Mouse (Mus musculus): ENCODE measurements around the gene Cnp. TPM values are rescaled to one million over a fixed set of nuclear protein-coding genes. Genes with fewer than 3 reads are reported as not detected.

Gene Cnp
- 1.1 and 2.7 TPM in 2 replicates for total RNA-seq (2014; fragmentation: Nextera tagmentation)
- 4.8 and 5.9 TPM in 2 replicates for total RNA-seq (2017)
- polyA plus RNA-seq (2012) = 5.1 and 5.9 TPM in 2 replicates

- Histone ChIP-seq H3K36me3 (replicated peaks) (peaks cover 43% of the 10 kb centered on the region), H3K27me3 (ENCODE audit: insufficient read depth, low read length) (peaks cover 4% of the 10 kb centered on the region; the same call in 1 of the 2 replicates), H3K9me3 (replicated peaks) (no peaks in the 10 kb centered on the region), H3K4me3 (ENCODE audit: low read depth, low read length) (peak within 1 kb of the TSS; percentile 72), H3K4me1 (ENCODE audit: insufficient read depth, low read depth, low read length) (peaks cover 30% of the 10 kb centered on the region)
- ATAC-seq (ENCODE audit: extremely low read depth, insufficient number of reproducible peaks, low FRiP score, poor library complexity, severe bottlenecking) = no peak
- DNase-seq (ENCODE audit: low spot score) = peak; percentile 75
- TF ChIP-seq GATA2 (IDR thresholded peaks at IDR 0.05; ENCODE audit: borderline replicate concordance, low read depth, low read length) (no peak), POLR2AphosphoS5 (IDR thresholded peaks at IDR 0.05; ENCODE audit: insufficient replicate concordance, low read depth, low read length) (no peak), TAL1 (conservative IDR thresholded peaks at IDR 0.05; ENCODE audit: low read depth, low read length) (no peak), CTCF (IDR thresholded peaks at IDR 0.05; ENCODE audit: low read depth, low read length) (no peak), GATA1 (IDR thresholded peaks at IDR 0.05; ENCODE audit: borderline replicate concordance, low read length) (no peak)
Measured at GRCm38 (mm10) chr11:100574708-100575483, at the start of gene Cnp. TSS of gene Cnp (plus strand) at chr11:100574904.

GRCm38 (mm10) chr11:100524987-100525630, 49.6 kb upstream of the Cnp start:
- no peak for TF ChIP-seq CTCF (IDR thresholded peaks at IDR 0.05; ENCODE audit: low read depth, low read length)
- TF ChIP-seq GATA1 (IDR thresholded peaks at IDR 0.05; ENCODE audit: borderline replicate concordance, low read length) = no peak
- ATAC-seq (ENCODE audit: extremely low read depth, insufficient number of reproducible peaks, low FRiP score, poor library complexity, severe bottlenecking) (no peak), DNase-seq (ENCODE audit: low spot score) (no peak)
- H3K9me3 ChIP-seq (replicated peaks) = no peaks in the 10 kb centered on the region
- H3K4me3 ChIP-seq (ENCODE audit: low read depth, low read length) = peak overlapping the region; percentile 10; the same call in 1 of the 2 replicates
- peaks cover 63% of the 10 kb centered on the region for H3K36me3 ChIP-seq (replicated peaks)
- H3K27me3 ChIP-seq (ENCODE audit: insufficient read depth, low read length) = no peaks in the 10 kb centered on the region
- peaks cover 42% of the 10 kb centered on the region for H3K4me1 ChIP-seq (ENCODE audit: insufficient read depth, low read depth, low read length)

- DNase-seq (ENCODE audit: low spot score) = no peak
Measured at GRCm38 (mm10) chr11:100526052-100526816, 48.5 kb upstream of the Cnp start.

GRCm38 (mm10) chr11:100527066-100527457, 47.6 kb upstream of the Cnp start:
- TF ChIP-seq GATA2 (IDR thresholded peaks at IDR 0.05; ENCODE audit: borderline replicate concordance, low read depth, low read length) (no peak), POLR2AphosphoS5 (IDR thresholded peaks at IDR 0.05; ENCODE audit: insufficient replicate concordance, low read depth, low read length) (no peak), TAL1 (conservative IDR thresholded peaks at IDR 0.05; ENCODE audit: low read depth, low read length) (no peak), GATA1 (IDR thresholded peaks at IDR 0.05; ENCODE audit: borderline replicate concordance, low read length) (no peak), CTCF (IDR thresholded peaks at IDR 0.05; ENCODE audit: low read depth, low read length) (no peak)
- Histone ChIP-seq H3K4me1 (ENCODE audit: insufficient read depth, low read depth, low read length) (peaks cover 42% of the 10 kb centered on the region), H3K36me3 (replicated peaks) (peaks cover 43% of the 10 kb centered on the region), H3K27me3 (ENCODE audit: insufficient read depth, low read length) (no peaks in the 10 kb centered on the region), H3K9me3 (replicated peaks) (no peaks in the 10 kb centered on the region), H3K4me3 (ENCODE audit: low read depth, low read length) (peak overlapping the region; percentile 81)
- DNase-seq (ENCODE audit: low spot score) = peak; percentile 58
- ATAC-seq (ENCODE audit: extremely low read depth, insufficient number of reproducible peaks, low FRiP score, poor library complexity, severe bottlenecking) = 0 out of 2 replicates have a peak, but pooled peaks have one; percentile 2

More at GRCm38 (mm10) chr11:100526052-100526816, 48.5 kb upstream of the Cnp start:
- ATAC-seq (ENCODE audit: extremely low read depth, insufficient number of reproducible peaks, low FRiP score, poor library complexity, severe bottlenecking) = no peak
- Histone ChIP-seq H3K4me3 (ENCODE audit: low read depth, low read length) (peak overlapping the region; percentile 81), H3K4me1 (ENCODE audit: insufficient read depth, low read depth, low read length) (peaks cover 42% of the 10 kb centered on the region), H3K9me3 (replicated peaks) (no peaks in the 10 kb centered on the region), H3K27me3 (ENCODE audit: insufficient read depth, low read length) (no peaks in the 10 kb centered on the region), H3K36me3 (replicated peaks) (peaks cover 51% of the 10 kb centered on the region)
- TF ChIP-seq TAL1 (conservative IDR thresholded peaks at IDR 0.05; ENCODE audit: low read depth, low read length) (no peak), CTCF (IDR thresholded peaks at IDR 0.05; ENCODE audit: low read depth, low read length) (no peak), POLR2AphosphoS5 (IDR thresholded peaks at IDR 0.05; ENCODE audit: insufficient replicate concordance, low read depth, low read length) (no peak), GATA2 (IDR thresholded peaks at IDR 0.05; ENCODE audit: borderline replicate concordance, low read depth, low read length) (no peak), GATA1 (IDR thresholded peaks at IDR 0.05; ENCODE audit: borderline replicate concordance, low read length) (no peak)

GRCm38 (mm10) chr11:100527458-100528374, 47.0 kb upstream of the Cnp start, which contains the start of gene Acly:
TSS of gene Acly (minus strand) at chr11:100528000.
- DNase-seq (ENCODE audit: low spot score) (peak; percentile 99), ATAC-seq (ENCODE audit: extremely low read depth, insufficient number of reproducible peaks, low FRiP score, poor library complexity, severe bottlenecking) (peak; percentile 98)
- Histone ChIP-seq H3K27me3 (ENCODE audit: insufficient read depth, low read length) (no peaks in the 10 kb centered on the region), H3K4me1 (ENCODE audit: insufficient read depth, low read depth, low read length) (peaks cover 42% of the 10 kb centered on the region), H3K36me3 (replicated peaks) (peaks cover 37% of the 10 kb centered on the region), H3K4me3 (ENCODE audit: low read depth, low read length) (peak within 1 kb of the TSS; percentile 81), H3K9me3 (replicated peaks) (no peaks in the 10 kb centered on the region)
- no peak for TF ChIP-seq TAL1 (conservative IDR thresholded peaks at IDR 0.05; ENCODE audit: low read depth, low read length)
- no peak for TF ChIP-seq GATA2 (IDR thresholded peaks at IDR 0.05; ENCODE audit: borderline replicate concordance, low read depth, low read length)
- TF ChIP-seq POLR2AphosphoS5 (IDR thresholded peaks at IDR 0.05; ENCODE audit: insufficient replicate concordance, low read depth, low read length) = 0 out of 2 replicates have a peak, but pooled peaks have one; percentile 56
- no peak for TF ChIP-seq CTCF (IDR thresholded peaks at IDR 0.05; ENCODE audit: low read depth, low read length)
